Mouse (Mus musculus) heart, embryonic 14.5 days (tissue): ENCODE measurements around the gene Rtn2. TPM values are rescaled to one million over a fixed set of nuclear protein-coding genes. Genes with fewer than 3 reads are reported as not detected.
"Not testable (repeated sequence)": the region's sequence is repeated elsewhere in the genome, so short reads cannot be mapped to it uniquely, and the experiment has no call there.

Source experiments
- ATAC-seq: fragments of 200-750 bp; cut with Nextera tagmentation; 2 replicates; pipeline ENCODE4 v1.8.0; 2017; ENCODE audit warnings: low read depth, moderate TSS enrichment; ENCODE audit not compliant: insufficient number of reproducible peaks, insufficient read depth, low FRiP score
- H3K27ac ChIP-seq, 2 experiments: fragments of 200-500 bp in 1 of 2; fragments of 300-500 bp in 1 of 2; sonication (generic) in 1 of 2; replicated peaks in 1 of 2; 2 replicates each; pipeline ENCODE4 v1.5.1; 2012 to 2014; ENCODE audit warnings: low read depth in 2 of 2, low read length in 2 of 2, control low read depth in 1 of 2, mild to moderate bottlenecking in 1 of 2, mixed read lengths in 1 of 2; ENCODE audit not compliant: control insufficient read depth in 1 of 2, insufficient read depth in 1 of 2
- H3K27me3 ChIP-seq: fragments of 300-500 bp; sonication (generic); 2 replicates; pipeline ENCODE4 v1.6.1; 2014; ENCODE audit warnings: mild to moderate bottlenecking, low read length, control low read depth; ENCODE audit not compliant: control insufficient read depth, insufficient read depth
- H3K36me3 ChIP-seq: fragments of 300-500 bp; sonication (generic); 2 replicates; pipeline ENCODE4 v1.6.1; 2014; ENCODE audit warnings: mild to moderate bottlenecking, control low read depth, low read length, mixed read lengths; ENCODE audit not compliant: control insufficient read depth, insufficient read depth
- H3K4me1 ChIP-seq, 2 experiments: fragments of 200-500 bp in 1 of 2; fragments of 300-500 bp in 1 of 2; sonication (generic) in 1 of 2; 2 replicates each; pipeline ENCODE4 v1.6.1; 2012 to 2014; ENCODE audit warnings: low read length in 2 of 2, control low read depth in 1 of 2, mixed read lengths in 1 of 2; ENCODE audit not compliant: control insufficient read depth in 2 of 2, insufficient read depth in 2 of 2
- H3K4me2 ChIP-seq: fragments of 300-500 bp; sonication (generic); 2 replicates; pipeline ENCODE4 v1.6.1; 2014; ENCODE audit warnings: mild to moderate bottlenecking, low read length
- H3K4me3 ChIP-seq, 2 experiments: fragments of 200-500 bp in 1 of 2; fragments of 300-500 bp in 1 of 2; sonication (generic) in 1 of 2; 2 replicates each; pipeline ENCODE4 v1.5.1; 2012 to 2014; ENCODE audit warnings: low read length in 2 of 2, mild to moderate bottlenecking in 2 of 2, control low read depth in 1 of 2, low read depth in 1 of 2, moderate library complexity in 1 of 2; ENCODE audit not compliant: control insufficient read depth in 1 of 2, insufficient read depth in 1 of 2
- H3K9ac ChIP-seq: fragments of 300-500 bp; sonication (generic); 2 replicates; pipeline ENCODE4 v1.6.1; 2014; ENCODE audit warnings: mild to moderate bottlenecking, low read length
- H3K9me3 ChIP-seq: fragments of 300-500 bp; sonication (generic); 2 replicates; pipeline ENCODE4 v1.6.1; 2016; ENCODE audit warnings: low read length, control low read depth; ENCODE audit not compliant: control insufficient read depth
- WGBS: fragments of 180-500 bp; shearing (Covaris S2); extraction: QIAGEN DNeasy Blood & Tissue Kit; methylation state at CpG from one replicate; pipeline ENCODE4 v1.1.7; 2014; 5-methylcytosine and 5-hydroxymethylcytosine counted together
- polyA plus RNA-seq: library from polyadenylated mRNA; unstranded; fragments of >200 nt; fragmentation: Nextera tagmentation; extraction: Ambion mirVana; gene quantifications from 2 replicates; pipeline ENCODE4 v1.2.1, GENCODE M21; 2014

The Rtn2 gene
- polyA plus RNA-seq, 1 experiment from 2014 or later: 43.6 TPM

DNA sequence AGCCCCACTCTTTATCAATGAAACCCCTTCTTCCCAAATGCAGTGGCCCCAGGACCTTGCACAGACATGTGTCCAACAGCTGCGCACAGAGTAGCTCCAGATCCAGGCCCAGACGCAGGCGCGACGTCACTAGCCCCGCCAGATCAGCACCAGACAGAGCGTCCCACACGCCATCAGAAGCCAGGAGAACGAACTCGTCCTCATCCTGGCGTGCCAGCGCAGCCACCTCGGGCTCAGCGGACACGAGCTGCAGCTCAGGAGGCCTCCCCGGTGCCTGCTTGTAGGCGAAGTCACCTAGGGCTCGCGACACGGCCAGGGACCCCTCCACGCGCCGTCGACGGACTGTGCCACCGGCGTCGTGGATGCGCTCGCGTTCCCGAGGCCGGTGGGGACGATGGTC is 3.4 kb upstream of the Rtn2 start:
- 3% methylated on average over 34 of the region's 34 CpGs for WGBS
- H3K4me2 ChIP-seq: peak overlapping the region; percentile 63
- ATAC-seq: no peak
- H3K4me3 ChIP-seq: peak overlapping the region; percentile 5 to 29; a peak in 3 of 4 replicates
- peaks cover 4 to 12% of the 10 kb centered on the region in 2 experiments; a peak in 3 of 4 replicates for H3K4me1 ChIP-seq
- no peaks in the 10 kb centered on the region for H3K36me3 ChIP-seq
- H3K9me3 ChIP-seq: no peaks in the 10 kb centered on the region
- no peak overlapping the region for H3K27ac ChIP-seq
- H3K9ac ChIP-seq: no peak overlapping the region
- peaks cover 51% of the 10 kb centered on the region for H3K27me3 ChIP-seq

DNA sequence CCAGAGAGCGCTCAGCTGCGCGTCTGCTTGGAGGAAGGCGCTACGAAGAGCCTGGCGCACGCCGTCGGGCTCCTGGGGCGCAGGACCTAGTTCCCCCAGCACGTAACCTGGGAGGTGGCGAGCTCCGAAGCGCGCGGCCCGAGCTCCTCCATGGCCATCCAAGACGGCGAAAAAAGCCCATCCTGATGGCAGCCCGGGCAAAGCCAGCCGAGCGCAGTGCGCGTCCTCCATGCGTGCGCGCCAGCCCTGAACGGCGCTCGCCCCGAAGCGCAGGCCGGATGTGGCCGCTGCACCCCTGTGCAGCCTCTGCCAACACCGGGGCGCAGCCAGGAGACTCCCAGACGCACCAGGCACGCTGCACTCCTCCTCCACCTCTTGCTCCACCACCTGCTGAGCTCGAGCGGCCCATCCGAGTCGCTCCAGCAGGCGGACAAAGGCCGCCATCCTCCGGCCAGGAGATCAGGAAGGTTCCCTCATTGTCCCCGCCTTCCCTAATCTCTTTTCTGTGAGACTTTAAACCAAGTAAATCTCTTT is 2.8 kb upstream of the Rtn2 start, which contains the start of gene Ppm1n:
Gene Ppm1n, minus strand, starts transcription at position 484 of the 534 bp plus-strand sequence.
- WGBS: under 1% methylated on average over 46 of the region's 46 CpGs
- no peak within 1 kb of the TSS for H3K27ac ChIP-seq
- ATAC-seq: no peak
- peaks cover 55% of the 10 kb centered on the region for H3K27me3 ChIP-seq
- H3K4me2 ChIP-seq: peak within 1 kb of the TSS; percentile 63
- no peak within 1 kb of the TSS for H3K9ac ChIP-seq
- H3K9me3 ChIP-seq: no peaks in the 10 kb centered on the region
- H3K4me1 ChIP-seq: peaks cover 4 to 12% of the 10 kb centered on the region in 2 experiments; a peak in 3 of 4 replicates
- H3K4me3 ChIP-seq: peak within 1 kb of the TSS; percentile 29 to 35
- H3K36me3 ChIP-seq: no peaks in the 10 kb centered on the region

DNA sequence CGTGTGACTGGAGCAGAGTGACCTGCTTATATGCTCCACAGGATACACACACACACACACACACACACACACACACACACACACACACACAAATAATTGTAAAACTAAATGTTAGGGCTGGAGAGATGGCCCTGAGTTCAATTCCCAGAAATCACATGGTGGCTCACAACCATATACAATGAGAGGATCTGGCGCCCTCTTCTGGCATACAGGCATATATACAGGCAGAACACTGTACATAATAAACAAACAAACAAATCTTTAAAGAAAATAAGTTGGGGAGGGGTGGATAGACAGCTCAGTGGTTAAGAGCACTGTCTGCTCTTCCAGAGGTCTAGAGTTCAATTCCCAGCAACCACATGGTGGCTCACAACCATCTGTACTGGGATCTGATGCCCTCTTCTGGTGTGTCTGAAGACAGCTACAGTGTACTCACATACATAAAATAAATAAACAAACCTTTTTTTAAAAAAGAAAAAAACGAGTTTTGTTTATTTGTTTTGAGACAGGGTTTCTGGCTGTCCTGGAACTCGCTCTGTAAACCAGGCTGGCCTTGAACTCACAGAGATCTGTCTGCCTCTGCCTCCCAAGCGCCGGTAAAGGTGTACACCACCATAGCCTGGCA is 632 bp upstream of the Rtn2 start:
- Histone ChIP-seq H3K4me3 (peak overlapping the region in 1 of 2 experiments; percentile 46; a peak in 1 of 4 replicates), H3K27me3 (peaks cover 55% of the 10 kb centered on the region), H3K4me2 (peak overlapping the region; percentile 95), H3K4me1 (peaks cover 4 to 12% of the 10 kb centered on the region in 2 experiments; a peak in 3 of 4 replicates)
- ATAC-seq, H3K27ac ChIP-seq, H3K9ac ChIP-seq, H3K36me3 ChIP-seq, H3K9me3 ChIP-seq: not testable (repeated sequence)
- WGBS: 35% methylated on average over 6 of the region's 6 CpGs

DNA sequence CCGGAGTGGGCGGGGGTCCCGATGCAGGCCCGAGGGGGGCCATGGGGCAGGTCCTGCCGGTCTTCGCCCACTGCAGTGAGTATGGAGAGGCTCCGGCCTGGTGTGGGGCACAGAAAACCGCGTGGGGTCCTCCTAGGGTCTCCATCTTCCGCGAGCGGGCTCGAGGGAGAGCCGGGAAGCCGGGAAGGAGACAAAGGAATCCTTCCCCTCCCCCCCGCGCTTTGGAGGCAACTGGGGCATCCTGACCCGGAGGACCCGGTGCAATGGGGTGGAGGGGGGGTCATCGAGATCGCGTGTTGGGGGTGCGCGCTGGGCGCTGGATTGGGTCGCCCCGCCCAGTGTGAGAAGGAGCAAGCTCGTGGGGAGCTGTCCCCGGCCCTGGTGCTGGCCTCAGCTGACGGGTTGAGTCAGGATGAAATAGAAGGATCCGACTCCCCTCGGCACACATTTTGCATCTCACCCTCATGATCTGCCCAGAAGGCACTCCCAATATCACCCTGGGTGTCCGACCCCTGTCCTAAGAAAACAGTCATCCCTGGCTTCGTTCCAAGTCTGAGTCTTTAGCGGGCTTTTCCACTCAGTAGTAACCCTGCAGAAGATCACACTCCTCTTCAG is 474 bp downstream of the Rtn2 start:
- peak overlapping the region; percentile 34; the same call in 1 of the 2 replicates for H3K9ac ChIP-seq
- 1% methylated on average over 34 of the region's 35 CpGs for WGBS

DNA sequence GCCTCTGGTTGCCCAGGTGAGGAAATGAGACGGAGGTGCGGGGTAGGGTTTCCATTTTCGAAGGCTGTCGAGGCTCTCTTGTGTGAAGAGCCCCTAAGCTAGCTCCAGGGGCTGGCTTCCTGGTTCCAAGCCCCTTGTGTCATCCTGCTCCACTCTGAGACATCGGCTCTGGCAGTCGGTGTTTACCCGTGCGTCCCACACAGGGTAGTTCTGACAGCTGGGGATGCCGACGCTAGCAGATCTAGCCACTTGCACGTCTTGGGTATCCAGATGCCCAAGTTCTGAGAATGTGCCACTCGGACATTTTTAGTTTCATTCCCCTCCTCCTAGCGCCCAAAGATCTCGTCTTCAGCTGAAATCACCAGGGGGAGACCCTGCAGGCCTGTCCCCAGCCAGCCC is 981 bp downstream of the Rtn2 start:
- H3K4me2 ChIP-seq: peak overlapping the region; percentile 95

More for the DNA sequence above, 474 bp downstream of the Rtn2 start:
- H3K4me2 ChIP-seq: peak overlapping the region; percentile 95
- no peaks in the 10 kb centered on the region for H3K9me3 ChIP-seq
- peaks cover 4 to 12% of the 10 kb centered on the region in 2 experiments; a peak in 3 of 4 replicates for H3K4me1 ChIP-seq
- H3K27me3 ChIP-seq: peaks cover 50% of the 10 kb centered on the region
- no peak overlapping the region for H3K27ac ChIP-seq
- peak; percentile 59; the same call in 1 of the 2 replicates for ATAC-seq
- H3K36me3 ChIP-seq: no peaks in the 10 kb centered on the region
- peak overlapping the region; percentile 46 to 49 for H3K4me3 ChIP-seq

DNA sequence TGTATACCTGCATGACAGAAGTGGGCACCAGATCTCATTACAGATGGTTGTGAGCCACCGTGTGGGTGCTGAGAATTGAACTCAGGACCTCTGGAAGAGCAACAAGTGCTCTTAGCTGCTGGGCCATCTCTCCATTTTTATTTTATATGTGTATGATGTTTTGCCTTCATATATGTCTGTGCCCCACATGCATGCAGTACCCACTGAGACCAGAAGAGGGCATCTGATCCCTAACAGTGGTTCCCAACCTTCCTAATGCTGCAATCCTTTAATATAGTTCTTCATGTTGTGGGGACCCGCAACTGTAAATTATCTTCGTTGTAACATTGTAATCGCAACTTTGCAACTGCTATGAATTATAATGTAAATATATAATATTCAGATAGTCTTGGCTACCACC is 2.3 kb downstream of the Rtn2 start:
- Histone ChIP-seq H3K36me3 (no peaks in the 10 kb centered on the region), H3K27ac (no peak overlapping the region), H3K4me3 (no peak overlapping the region), H3K27me3 (peaks cover 31% of the 10 kb centered on the region), H3K9ac (no peak overlapping the region), H3K4me1 (peaks cover 2 to 7% of the 10 kb centered on the region in 2 experiments; a peak in 1 of 4 replicates), H3K4me2 (no peak overlapping the region), H3K9me3 (no peaks in the 10 kb centered on the region)
- 23% methylated on average over 4 of the region's 4 CpGs for WGBS
- ATAC-seq: no peak

More for the DNA sequence above, 981 bp downstream of the Rtn2 start:
- no peak for ATAC-seq
- no peak overlapping the region for H3K4me3 ChIP-seq
- peaks cover 4 to 12% of the 10 kb centered on the region in 2 experiments; a peak in 3 of 4 replicates for H3K4me1 ChIP-seq
- no peaks in the 10 kb centered on the region for H3K9me3 ChIP-seq
- H3K9ac ChIP-seq: no peak overlapping the region
- 38% methylated on average over 14 of the region's 14 CpGs for WGBS
- H3K27me3 ChIP-seq: peaks cover 44% of the 10 kb centered on the region
- no peaks in the 10 kb centered on the region for H3K36me3 ChIP-seq
- H3K27ac ChIP-seq: no peak overlapping the region

DNA sequence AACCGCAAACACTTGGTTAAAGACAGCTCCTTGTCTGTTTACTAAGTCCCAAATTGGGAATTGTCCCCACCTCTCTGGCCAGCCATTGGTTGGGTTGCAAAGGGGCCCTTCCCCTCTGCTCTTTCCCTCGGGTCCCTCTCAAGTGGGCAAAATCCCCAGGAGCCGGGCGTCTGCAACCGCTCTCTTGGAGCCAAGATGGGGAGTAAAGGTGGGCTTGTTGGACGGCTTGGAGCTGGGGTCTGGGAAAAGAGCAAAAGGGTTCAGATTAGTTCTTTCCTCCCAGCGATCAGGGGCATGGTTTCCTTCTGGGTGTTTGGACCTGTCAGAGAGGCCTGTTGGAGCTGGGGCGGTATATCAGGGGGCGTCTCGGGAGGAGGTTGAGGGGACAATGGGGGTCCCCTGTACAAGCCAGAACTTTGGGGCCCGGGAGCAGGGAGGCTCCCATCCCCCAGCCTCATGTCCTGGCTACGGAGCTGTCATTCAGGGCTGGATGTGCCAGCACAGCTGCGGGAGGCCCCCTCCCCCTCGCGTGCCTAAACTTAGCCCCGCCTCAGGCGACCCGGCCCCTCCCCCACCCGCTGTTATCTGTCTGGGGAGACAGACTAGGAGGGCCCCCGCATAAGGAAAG is 8.7 kb downstream of the Rtn2 start:
- Histone ChIP-seq H3K36me3 (no peaks in the 10 kb centered on the region), H3K4me2 (peak overlapping the region; percentile 70), H3K4me3 (peak overlapping the region; percentile 49 to 54), H3K27me3 (no peaks in the 10 kb centered on the region), H3K9me3 (no peaks in the 10 kb centered on the region), H3K27ac (peak overlapping the region; percentile 39 to 55), H3K4me1 (peaks cover 6 to 7% of the 10 kb centered on the region in 2 experiments; a peak in 3 of 4 replicates), H3K9ac (peak overlapping the region; percentile 64)
- WGBS: 0% methylated on average over 20 of the region's 20 CpGs
- ATAC-seq: peak; percentile 59
